Mouse (Mus musculus) MEL (cell line): ENCODE results near the gene Olfr1537.

Experiments
- CHD1 ChIP-seq: IDR thresholded peaks from 2 replicates; pipeline ENCODE4 v1.6.1; 2012; ENCODE audit warnings: low read depth, mild to moderate bottlenecking, inconsistent platforms, low read length, improper control_type of control experiment
- CTCF ChIP-seq, 3 experiments: IDR thresholded peaks in 2 of 3; conservative IDR thresholded peaks in 1 of 3; 2 replicates each; pipeline ENCODE4 v1.5.1; 2011 to 2012; ENCODE audit warnings: low read length in 3 of 3, low read depth in 2 of 3, mild to moderate bottlenecking in 2 of 3, improper control_type of control experiment in 1 of 3, inconsistent platforms in 1 of 3, mixed read lengths in 1 of 3, moderate library complexity in 1 of 3; ENCODE audit not compliant: control insufficient read depth in 1 of 3, insufficient read depth in 1 of 3, poor library complexity in 1 of 3, severe bottlenecking in 1 of 3
- HCFC1 ChIP-seq: IDR thresholded peaks from 2 replicates; pipeline ENCODE4 v1.6.1; 2012; ENCODE audit warnings: low read depth, mild to moderate bottlenecking, inconsistent platforms, low read length, improper control_type of control experiment, moderate library complexity
- MAX ChIP-seq: IDR thresholded peaks from 2 replicates; pipeline ENCODE4 v1.6.1; 2011; ENCODE audit warnings: low read length, improper control_type of control experiment
- MAZ ChIP-seq: IDR thresholded peaks from 2 replicates; pipeline ENCODE4 v1.6.1; 2012; ENCODE audit warnings: low read depth, mild to moderate bottlenecking, inconsistent platforms, low read length, improper control_type of control experiment
- MEF2A ChIP-seq: IDR thresholded peaks from 2 replicates; pipeline ENCODE4 v1.6.1; 2014; ENCODE audit warnings: low read depth, mild to moderate bottlenecking, inconsistent platforms, low read length, improper control_type of control experiment; ENCODE audit not compliant: poor library complexity, insufficient replicate concordance, severe bottlenecking; ENCODE audit errors: extremely low read depth
- POLR2A ChIP-seq, 2 experiments: IDR thresholded peaks; 2 replicates each; pipeline ENCODE4 v1.6.1; 2011 to 2012; ENCODE audit warnings: low read length in 2 of 2, mild to moderate bottlenecking in 2 of 2, control low read depth in 1 of 2, improper control_type of control experiment in 1 of 2, low read depth in 1 of 2, moderate library complexity in 1 of 2; ENCODE audit not compliant: control insufficient read depth in 1 of 2, insufficient read depth in 1 of 2, poor library complexity in 1 of 2
- TCF12 ChIP-seq: IDR thresholded peaks from 2 replicates; pipeline ENCODE4 v1.6.1; 2014; ENCODE audit warnings: low read depth, mild to moderate bottlenecking, inconsistent platforms, low read length, improper control_type of control experiment, moderate library complexity

DNA sequence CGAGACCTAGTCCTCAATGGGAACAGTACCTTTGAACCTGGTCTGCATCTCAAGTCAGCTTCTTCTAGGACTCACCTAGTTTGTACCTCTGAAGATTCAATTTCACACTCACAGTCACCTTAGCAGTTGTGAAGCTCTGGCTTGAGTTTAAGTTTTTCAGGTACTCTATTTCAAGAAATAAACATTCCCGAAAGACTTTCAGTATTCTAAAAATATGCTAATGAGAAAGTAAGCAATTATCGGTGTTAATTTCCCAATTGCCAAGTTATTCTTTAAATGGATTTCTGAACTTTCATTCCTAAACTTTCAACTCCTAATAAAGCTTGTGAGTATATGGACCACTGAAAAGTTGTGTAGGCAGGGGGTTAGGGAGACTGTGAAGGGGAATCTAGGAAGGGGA lies 26.9 kb upstream of the Olfr1537 start, which contains the start of gene Olfr945:
- no peak for TF ChIP-seq CTCF (IDR thresholded peaks at IDR 0.05 in 2 of 3, conservative IDR thresholded peaks at IDR 0.05 in 1 of 3; ENCODE audit: control insufficient read depth in 1 of 3, insufficient read depth in 1 of 3, low read depth in 2 of 3, low read length in 3 of 3, poor library complexity in 1 of 3, severe bottlenecking in 1 of 3)
- no peak for TF ChIP-seq MAX
- TF ChIP-seq POLR2A (IDR thresholded peaks at IDR 0.05; ENCODE audit: control insufficient read depth in 1 of 2, insufficient read depth in 1 of 2, low read depth in 1 of 2, low read length in 2 of 2, poor library complexity in 1 of 2), result no peak
- no peak for TF ChIP-seq TCF12
- TF ChIP-seq MEF2A, result no peak
- TF ChIP-seq HCFC1, result no peak
- no peak for TF ChIP-seq MAZ
- TF ChIP-seq CHD1, result no peak
